Mouse (Mus musculus) midbrain, embryonic 10.5 days (tissue): ENCODE data around the gene Ccdc141. TPM values are rescaled to one million over a fixed set of nuclear protein-coding genes. Genes with fewer than 3 reads are reported as not detected.

Source experiments
- DNase-seq: peaks from one replicate; pipeline ENCODE4 v3.0.0-alpha.2; 2017; ENCODE audit warnings: low spot score
- H3K27ac ChIP-seq: fragments of 300-500 bp; sonication (generic); replicated peaks from 2 replicates; pipeline ENCODE4 v1.5.1; 2016; ENCODE audit warnings: mild to moderate bottlenecking
- H3K27me3 ChIP-seq: fragments of 300-500 bp; sonication (generic); 2 replicates; pipeline ENCODE4 v1.6.1; 2016; ENCODE audit warnings: low read depth, mild to moderate bottlenecking; ENCODE audit not compliant: poor library complexity, severe bottlenecking
- H3K36me3 ChIP-seq: fragments of 300-500 bp; sonication (generic); 2 replicates; pipeline ENCODE4 v1.6.1; 2016; ENCODE audit warnings: mild to moderate bottlenecking, moderate library complexity
- H3K4me1 ChIP-seq: fragments of 300-500 bp; sonication (generic); 2 replicates; pipeline ENCODE4 v1.6.1; 2016
- H3K4me3 ChIP-seq: fragments of 300-500 bp; sonication (generic); 2 replicates; pipeline ENCODE4 v1.5.1; 2016; ENCODE audit warnings: mild to moderate bottlenecking, moderate library complexity
- H3K9me3 ChIP-seq: fragments of 300-500 bp; sonication (generic); replicated peaks from 2 replicates; pipeline ENCODE4 v1.6.1; 2016; ENCODE audit warnings: mild to moderate bottlenecking
- WGBS: fragments of 180-500 bp; shearing (Covaris S2); methylation state at CpG from one replicate; pipeline ENCODE4 v1.1.7; 2016; 5-methylcytosine and 5-hydroxymethylcytosine counted together
- polyA plus RNA-seq: library from polyadenylated mRNA; unstranded; fragments of >200 nt; fragmentation: Nextera tagmentation; extraction: Ambion mirVana; gene quantifications from 2 replicates; pipeline ENCODE4 v1.2.1, GENCODE M21; 2016

Gene Ccdc141
- polyA plus RNA-seq, 1 experiment from 2014 or later: 4.3 TPM

DNA sequence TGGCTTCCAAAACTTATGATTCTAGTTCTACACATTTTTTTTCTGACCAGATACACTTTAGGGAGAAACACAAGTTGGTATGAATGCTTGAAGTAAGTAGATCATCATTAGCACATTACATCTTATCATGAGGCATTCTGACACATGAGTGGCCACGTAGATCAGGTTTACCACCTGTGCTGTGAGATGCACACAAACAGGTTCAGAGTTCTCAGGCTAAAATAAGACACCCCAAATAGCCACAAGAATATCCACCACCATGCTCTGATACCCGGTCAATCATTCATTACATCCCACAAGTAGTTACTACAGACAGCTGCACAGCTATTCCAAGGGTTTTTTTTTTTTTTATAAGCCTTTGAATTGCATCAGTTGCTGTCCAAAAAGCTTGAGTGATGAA is 59.3 kb downstream of the Ccdc141 start:
- H3K27ac ChIP-seq: no peak overlapping the region
- H3K4me3 ChIP-seq: no peak overlapping the region
- 90% methylated on average over 2 of the region's 2 CpGs for WGBS

GRCm38 (mm10) chr2:77110365-77110764 is 60.1 kb downstream of the Ccdc141 start:
- Histone ChIP-seq H3K9me3 (no peaks in the 10 kb centered on the region), H3K4me3 (no peak overlapping the region), H3K27ac (no peak overlapping the region), H3K27me3 (no peaks in the 10 kb centered on the region), H3K4me1 (no peaks in the 10 kb centered on the region), H3K36me3 (no peaks in the 10 kb centered on the region)
- no peak for DNase-seq
- 81% methylated on average over 4 of the region's 4 CpGs for WGBS

More for the DNA sequence above, 59.3 kb downstream of the Ccdc141 start:
- H3K4me1 ChIP-seq: no peaks in the 10 kb centered on the region
- DNase-seq: no peak
- H3K9me3 ChIP-seq: no peaks in the 10 kb centered on the region
- H3K36me3 ChIP-seq: no peaks in the 10 kb centered on the region
- no peaks in the 10 kb centered on the region for H3K27me3 ChIP-seq

GRCm38 (mm10) chr2:77109506-77110123 is 60.8 kb downstream of the Ccdc141 start:
- Histone ChIP-seq H3K4me3 (no peak overlapping the region), H3K36me3 (no peaks in the 10 kb centered on the region), H3K4me1 (no peaks in the 10 kb centered on the region), H3K27me3 (no peaks in the 10 kb centered on the region), H3K27ac (no peak overlapping the region), H3K9me3 (no peaks in the 10 kb centered on the region)
- DNase-seq: no peak
- WGBS: 86% methylated on average over 8 of the region's 8 CpGs

DNA sequence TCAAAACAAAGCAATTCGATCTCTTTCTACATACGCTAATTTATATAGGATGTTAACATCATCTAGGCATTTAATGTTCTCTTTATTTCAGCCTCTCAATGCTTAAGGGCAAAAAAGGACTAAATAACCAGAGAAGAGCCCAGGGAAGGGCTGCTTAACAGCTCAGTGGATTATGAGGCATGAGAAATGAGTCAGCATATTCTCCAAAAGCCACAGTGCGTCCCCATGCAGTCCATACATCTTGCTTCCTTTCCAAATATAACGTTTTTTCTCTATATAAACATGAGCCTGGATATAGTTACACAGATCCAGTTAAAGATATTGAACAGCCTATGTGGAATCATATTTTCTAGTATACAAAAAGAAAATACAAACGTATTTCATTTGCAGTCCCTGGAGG is 61.9 kb downstream of the Ccdc141 start:
- Histone ChIP-seq H3K4me3 (no peak overlapping the region), H3K4me1 (no peaks in the 10 kb centered on the region), H3K9me3 (no peaks in the 10 kb centered on the region), H3K27me3 (no peaks in the 10 kb centered on the region), H3K36me3 (no peaks in the 10 kb centered on the region), H3K27ac (no peak overlapping the region)
- WGBS: 92% methylated on average over 5 of the region's 5 CpGs
- DNase-seq: no peak

GRCm38 (mm10) chr2:77106150-77106549 is 64.3 kb downstream of the Ccdc141 start:
- 92% methylated on average over 3 of the region's 3 CpGs for WGBS
- Histone ChIP-seq H3K36me3 (no peaks in the 10 kb centered on the region), H3K27me3 (no peaks in the 10 kb centered on the region), H3K4me1 (no peaks in the 10 kb centered on the region), H3K4me3 (no peak overlapping the region), H3K27ac (no peak overlapping the region), H3K9me3 (no peaks in the 10 kb centered on the region)
- DNase-seq: no peak

GRCm38 (mm10) chr2:77105006-77105715 is 65.3 kb downstream of the Ccdc141 start:
- H3K4me3 ChIP-seq: no peak overlapping the region
- no peaks in the 10 kb centered on the region for H3K4me1 ChIP-seq
- no peaks in the 10 kb centered on the region for H3K27me3 ChIP-seq
- no peak overlapping the region for H3K27ac ChIP-seq
- H3K9me3 ChIP-seq: no peaks in the 10 kb centered on the region
- H3K36me3 ChIP-seq: no peaks in the 10 kb centered on the region
- no peak for DNase-seq
- WGBS: 90% methylated on average over 8 of the region's 8 CpGs

GRCm38 (mm10) chr2:77102516-77102915 is 67.9 kb downstream of the Ccdc141 start:
- DNase-seq: no peak
- Histone ChIP-seq H3K27me3 (no peaks in the 10 kb centered on the region), H3K9me3 (no peaks in the 10 kb centered on the region), H3K36me3 (no peaks in the 10 kb centered on the region), H3K4me1 (no peaks in the 10 kb centered on the region), H3K27ac (no peak overlapping the region), H3K4me3 (no peak overlapping the region)
- WGBS: 96% methylated on average over 5 of the region's 5 CpGs

DNA sequence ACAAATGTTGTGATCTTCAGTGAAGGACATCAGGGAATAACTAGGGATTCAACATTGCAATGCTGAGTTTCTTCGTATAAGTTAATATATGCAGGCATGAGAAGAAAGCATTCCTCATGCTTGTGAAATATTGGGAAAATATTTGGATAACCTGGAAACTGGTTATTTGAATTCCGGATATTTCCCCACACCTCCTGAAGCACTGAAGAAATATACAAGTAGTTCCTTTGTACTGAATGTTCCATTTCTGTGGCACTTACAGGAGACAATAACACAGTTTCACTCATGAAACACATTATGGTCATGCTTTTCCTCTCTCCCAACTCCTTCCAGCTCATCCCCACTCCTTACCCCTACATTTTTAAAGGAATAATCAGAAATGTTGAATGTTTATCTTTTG is 70.6 kb downstream of the Ccdc141 start:
- 94% methylated on average over 2 of the region's 2 CpGs for WGBS
- Histone ChIP-seq H3K27ac (no peak overlapping the region), H3K36me3 (no peaks in the 10 kb centered on the region), H3K4me3 (no peak overlapping the region), H3K27me3 (no peaks in the 10 kb centered on the region), H3K9me3 (no peaks in the 10 kb centered on the region), H3K4me1 (no peaks in the 10 kb centered on the region)
- no peak for DNase-seq

- no peak overlapping the region for H3K4me3 ChIP-seq
- H3K9me3 ChIP-seq: no peaks in the 10 kb centered on the region
- H3K36me3 ChIP-seq: no peaks in the 10 kb centered on the region
- H3K4me1 ChIP-seq: no peaks in the 10 kb centered on the region
- no peak overlapping the region for H3K27ac ChIP-seq
- H3K27me3 ChIP-seq: no peaks in the 10 kb centered on the region
- 88% methylated on average over 3 of the region's 3 CpGs for WGBS
- no peak for DNase-seq
These were observed 71.7 kb downstream of the Ccdc141 start for GRCm38 (mm10) chr2:77098769-77099168.

DNA sequence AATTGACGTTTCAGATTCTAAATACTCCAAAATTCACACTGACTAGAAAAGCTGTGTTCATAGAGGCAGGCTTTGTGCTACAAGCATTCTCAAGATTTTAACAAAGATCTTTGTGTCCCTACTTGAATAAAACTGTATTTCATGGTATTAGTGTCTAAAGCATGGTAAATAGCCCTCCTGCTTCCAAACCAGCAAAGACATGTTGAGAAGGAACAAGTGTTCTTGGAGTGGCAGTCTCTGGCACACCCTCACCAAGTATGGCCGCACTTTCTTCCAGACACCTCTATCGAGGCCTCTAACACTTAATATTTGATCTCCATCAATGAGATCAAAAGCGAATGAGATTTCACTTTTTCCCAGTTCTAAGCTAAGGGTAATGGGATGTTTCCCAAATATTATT is 78.7 kb downstream of the Ccdc141 start:
- Histone ChIP-seq H3K4me1 (no peaks in the 10 kb centered on the region), H3K27ac (no peak overlapping the region), H3K27me3 (no peaks in the 10 kb centered on the region), H3K4me3 (no peak overlapping the region), H3K36me3 (no peaks in the 10 kb centered on the region), H3K9me3 (no peaks in the 10 kb centered on the region)
- 92% methylated on average over 4 of the region's 4 CpGs for WGBS
- DNase-seq: no peak

DNA sequence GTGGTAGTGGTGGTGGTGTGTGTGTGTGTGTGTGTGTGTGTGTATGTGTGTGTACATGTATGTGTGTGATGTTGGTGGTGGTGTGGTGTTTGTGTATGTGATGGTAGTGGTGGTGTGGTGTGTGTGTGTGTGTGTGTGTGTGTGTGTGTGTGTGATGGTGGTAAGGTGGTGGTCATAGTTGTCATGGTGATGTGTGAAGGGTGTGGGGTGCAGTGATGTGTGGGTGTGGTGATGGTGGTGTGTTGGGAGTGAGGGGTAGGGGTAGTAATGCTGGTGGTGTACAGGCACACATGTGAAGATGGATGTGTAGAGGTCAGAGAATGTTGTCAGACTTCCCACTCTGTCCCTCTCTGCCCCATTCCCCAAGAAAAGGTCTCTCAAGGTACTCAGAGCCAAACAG is 85.1 kb downstream of the Ccdc141 start:
- Histone ChIP-seq H3K9me3 (no peaks in the 10 kb centered on the region), H3K4me1 (0 out of 2 replicates have a peak, but pooled peaks cover 7% of the 10 kb centered on the region), H3K4me3 (no peak overlapping the region), H3K27me3 (no peaks in the 10 kb centered on the region), H3K36me3 (no peaks in the 10 kb centered on the region), H3K27ac (no peak overlapping the region)
- DNase-seq: no peak

- H3K4me3 ChIP-seq: no peak overlapping the region
- H3K27me3 ChIP-seq: no peaks in the 10 kb centered on the region
- H3K36me3 ChIP-seq: no peaks in the 10 kb centered on the region
- H3K4me1 ChIP-seq: 0 out of 2 replicates have a peak, but pooled peaks cover 7% of the 10 kb centered on the region
- H3K27ac ChIP-seq: no peak overlapping the region
- H3K9me3 ChIP-seq: no peaks in the 10 kb centered on the region
- DNase-seq: no peak
These were observed 85.8 kb downstream of the Ccdc141 start for GRCm38 (mm10) chr2:77084629-77085028.

DNA sequence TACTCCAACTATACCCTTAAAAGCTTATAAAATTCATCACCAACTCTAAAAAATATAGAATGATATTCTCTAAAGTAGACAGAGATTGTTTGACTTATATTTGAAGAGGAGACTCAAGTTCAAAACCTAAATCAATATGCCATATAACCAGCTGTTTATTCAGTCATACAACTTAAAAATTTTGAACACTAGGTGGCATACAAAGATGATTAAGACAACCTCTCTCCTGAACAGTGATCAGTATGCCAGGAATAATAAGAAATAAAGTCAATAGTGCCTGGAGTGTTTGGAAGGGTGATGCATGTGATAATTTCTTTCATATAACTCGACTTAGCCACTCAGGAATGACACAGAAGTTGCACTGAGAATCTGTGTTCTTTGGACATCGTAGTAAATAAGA is 89.3 kb downstream of the Ccdc141 start:
- no peaks in the 10 kb centered on the region for H3K9me3 ChIP-seq
- 85% methylated on average over 2 of the region's 2 CpGs for WGBS
- 0 out of 2 replicates have a peak, but pooled peaks cover 6% of the 10 kb centered on the region for H3K4me1 ChIP-seq
- H3K27ac ChIP-seq: no peak overlapping the region
- H3K4me3 ChIP-seq: no peak overlapping the region
- DNase-seq: no peak
- H3K36me3 ChIP-seq: no peaks in the 10 kb centered on the region
- H3K27me3 ChIP-seq: no peaks in the 10 kb centered on the region
